Mouse (Mus musculus) cerebellum, adult 11 months (tissue): ENCODE measurements around the gene Foxd3.

Source experiments
- DNase-seq: peaks from one replicate; pipeline ENCODE4 v3.0.0; 2022

The Foxd3 gene

DNA sequence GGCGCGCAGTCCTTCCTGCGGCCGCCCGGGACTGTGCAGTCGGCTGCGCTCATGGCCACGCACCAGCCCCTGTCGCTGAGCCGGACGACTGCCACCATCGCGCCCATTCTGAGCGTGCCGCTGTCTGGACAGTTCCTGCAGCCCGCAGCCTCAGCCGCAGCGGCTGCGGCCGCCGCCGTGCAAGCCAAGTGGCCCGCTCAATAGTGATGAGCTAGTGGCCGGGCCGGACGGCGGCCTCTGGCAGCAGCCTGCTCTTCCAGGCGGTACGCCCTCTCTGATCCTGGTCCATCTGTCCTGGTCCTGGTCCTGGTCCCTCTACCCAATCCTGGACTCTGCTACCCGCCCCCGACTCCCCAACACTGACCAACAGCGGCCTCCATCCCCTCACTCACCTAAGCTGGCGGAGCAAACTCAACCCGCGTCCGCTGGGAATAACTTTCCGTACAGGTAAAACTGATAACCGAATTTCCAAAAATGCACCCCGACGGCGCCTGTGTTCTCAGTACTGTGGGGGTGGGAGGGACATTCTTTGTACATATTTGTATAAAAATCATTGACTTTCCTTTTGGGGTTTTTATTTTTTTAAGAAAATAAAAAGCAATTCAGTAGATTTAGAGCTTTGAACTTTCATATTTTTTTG, 1.9 kb downstream of the Foxd3 start:
- peak; percentile 8 for DNase-seq

DNA sequence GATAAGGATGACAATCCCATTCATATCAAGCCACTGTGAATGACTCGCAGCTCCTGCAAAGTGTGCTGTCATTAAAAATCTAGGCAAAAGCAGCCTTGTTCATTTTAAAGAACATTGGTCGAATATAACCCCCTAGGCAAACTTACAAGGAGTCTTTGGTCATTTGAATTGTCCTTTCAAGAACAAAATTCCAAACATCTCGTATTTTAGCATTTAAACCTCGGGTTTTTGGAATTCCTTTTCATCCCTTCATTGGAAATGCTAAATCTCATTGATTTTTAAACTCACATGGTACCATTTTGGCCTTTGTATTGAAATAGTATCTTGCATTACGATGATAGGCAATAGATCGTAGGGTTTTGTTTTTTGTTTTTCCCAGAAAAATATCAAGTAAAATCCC, 2.8 kb downstream of the Foxd3 start:
- DNase-seq, result no peak

DNA sequence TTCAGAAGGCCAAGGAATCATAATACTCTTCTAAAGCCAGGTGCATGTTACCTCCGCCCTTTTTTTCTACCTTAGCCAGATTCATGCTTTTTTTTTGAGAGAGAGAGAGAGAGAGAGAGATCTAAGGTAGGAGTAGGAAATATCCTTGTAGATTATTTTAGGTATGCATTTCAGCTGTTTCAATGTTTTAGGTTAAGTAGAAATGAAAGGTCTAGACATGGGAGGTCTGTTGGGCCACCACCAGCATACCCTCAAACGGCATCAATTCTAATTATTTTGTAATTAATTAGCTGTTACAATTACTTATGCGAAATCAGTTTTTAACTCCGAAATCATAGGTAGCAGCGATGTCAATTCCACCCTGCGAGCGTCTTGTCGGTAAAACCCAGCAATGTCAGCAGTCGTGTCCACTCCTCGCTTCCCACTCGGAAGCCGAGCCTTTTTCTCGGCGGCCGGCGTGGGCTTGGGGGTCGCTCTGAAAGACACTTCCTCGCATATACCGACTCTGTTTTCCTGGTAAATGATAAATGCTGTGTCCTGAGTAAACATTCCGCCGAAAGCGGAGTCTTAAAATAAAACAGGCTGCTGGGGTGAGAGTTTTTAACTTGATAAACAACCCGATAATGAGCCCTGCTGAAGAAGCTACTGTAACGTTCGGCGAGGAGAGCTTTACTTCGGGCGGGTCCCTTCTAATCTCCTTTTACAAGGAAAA, 3.4 kb downstream of the Foxd3 start:
- peak; percentile 8 for DNase-seq

DNA sequence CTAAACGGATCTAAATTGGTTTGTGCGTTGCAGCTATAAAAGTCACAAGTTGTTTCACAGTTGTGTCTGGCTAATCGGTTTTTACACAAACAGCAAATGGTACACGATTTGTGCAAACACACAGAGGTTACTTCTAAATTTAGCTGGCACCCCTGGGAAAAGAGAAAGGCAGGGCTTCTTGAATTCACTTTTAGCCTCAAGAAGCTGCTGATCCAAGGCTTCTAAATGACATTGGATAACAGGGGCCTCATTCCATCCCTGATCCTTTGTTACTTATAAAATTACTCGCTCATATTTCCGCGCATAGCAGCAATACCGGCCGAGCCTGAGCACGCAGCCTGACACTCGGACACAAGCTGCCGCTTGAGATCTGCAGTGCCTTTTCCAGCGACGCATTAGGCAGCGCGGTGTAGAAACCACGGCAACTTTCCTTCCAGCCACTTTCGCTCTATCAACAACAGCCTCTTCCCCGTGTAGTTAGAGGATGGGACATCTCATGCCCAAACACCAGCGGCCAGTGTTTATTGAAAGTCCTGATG, 4.0 kb downstream of the Foxd3 start:
- peak; percentile 8 for DNase-seq

DNA sequence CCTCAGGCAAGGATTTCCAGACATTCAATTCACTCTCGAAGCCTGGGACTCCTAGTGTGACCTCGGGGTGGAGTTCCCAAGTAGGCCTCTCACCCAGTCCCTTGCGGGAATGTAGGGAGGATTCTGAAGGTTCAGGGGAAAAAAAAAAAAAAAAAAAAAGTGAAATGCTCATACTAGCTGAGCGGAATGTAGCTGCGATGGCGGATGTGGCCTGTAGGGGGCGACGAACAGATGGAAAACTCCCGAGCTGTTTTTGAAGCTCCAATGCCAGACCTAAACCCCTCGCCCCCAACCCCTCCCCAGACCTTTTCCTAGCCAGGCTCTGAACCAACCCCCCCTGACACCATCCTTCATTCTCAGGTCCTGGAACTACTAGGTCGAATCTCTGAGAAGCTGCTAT, 4.9 kb downstream of the Foxd3 start:
- DNase-seq, result peak; percentile 37

DNA sequence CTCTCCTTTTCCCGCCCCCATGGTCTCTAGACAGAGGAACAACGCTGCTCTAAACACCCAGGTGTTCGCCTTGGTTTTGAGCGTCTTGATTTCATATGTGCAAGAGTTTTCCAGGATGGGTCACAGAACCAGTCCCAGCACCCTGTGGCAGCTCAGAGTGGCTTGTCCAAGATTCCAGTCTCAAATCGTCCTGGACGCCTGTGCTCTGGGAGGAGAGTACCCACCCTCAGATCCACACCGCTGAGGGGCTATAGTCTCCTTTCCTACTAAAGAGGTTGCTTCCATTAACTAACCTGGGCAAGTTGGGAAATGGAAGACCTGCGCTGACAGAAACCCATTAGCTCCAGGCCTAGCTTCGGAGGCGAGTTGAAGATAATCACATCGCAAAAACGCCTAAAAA, 5.9 kb downstream of the Foxd3 start:
- no peak for DNase-seq

DNA sequence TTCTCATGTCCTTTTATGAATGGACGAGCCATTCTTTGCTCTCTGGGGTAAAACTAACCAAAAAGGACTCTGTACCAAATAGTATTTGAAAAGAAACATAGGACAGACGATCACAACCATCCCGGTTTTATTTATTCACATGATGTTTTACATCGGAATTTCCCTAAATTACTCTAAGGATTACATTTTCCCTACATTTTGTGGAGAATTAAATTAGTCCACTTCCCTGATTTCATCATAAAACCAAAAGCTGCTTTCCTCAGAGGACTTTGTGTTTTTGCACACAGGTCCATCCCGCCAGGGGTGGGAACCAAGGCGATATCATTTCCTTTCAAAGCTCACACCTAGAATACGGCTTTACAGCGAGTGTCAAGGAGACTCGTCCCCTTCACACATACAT, 6.3 kb downstream of the Foxd3 start:
- no peak for DNase-seq

DNA sequence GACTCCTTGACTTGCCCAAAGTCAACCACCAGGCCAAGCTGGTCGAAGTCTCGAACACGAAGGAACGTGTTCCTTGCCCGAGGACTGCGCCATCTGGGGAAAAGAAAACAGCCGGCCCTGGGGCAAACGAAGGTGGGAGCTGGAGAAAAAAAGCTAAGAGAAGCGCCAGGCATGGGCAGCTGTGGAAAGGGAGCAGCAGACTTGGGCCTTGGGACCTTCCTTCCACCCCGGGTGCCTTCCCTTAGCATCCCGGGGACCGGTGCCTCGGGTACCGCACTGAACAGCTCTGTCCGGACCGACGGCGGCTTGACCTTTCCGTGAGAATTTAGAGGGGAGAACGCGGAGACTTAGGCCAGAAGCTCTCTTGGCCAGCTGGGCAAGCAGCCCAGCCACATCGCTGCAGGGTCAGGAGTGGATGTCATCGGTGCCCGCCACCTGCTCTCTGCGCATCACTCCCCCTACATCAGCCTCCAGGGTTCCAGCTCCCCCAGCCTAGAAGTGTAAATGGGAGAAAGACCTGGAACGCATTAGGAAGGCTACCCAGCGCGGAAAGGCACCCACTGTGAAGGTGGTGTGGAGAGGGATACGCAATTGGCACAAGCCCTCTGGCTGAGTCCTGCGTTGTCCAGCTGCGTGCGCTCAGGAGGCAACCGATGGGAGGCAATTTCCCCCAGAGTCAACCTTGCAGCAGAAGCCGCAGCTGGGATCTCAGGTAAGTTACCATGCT, 6.9 kb downstream of the Foxd3 start:
- peak; percentile 2 for DNase-seq

DNA sequence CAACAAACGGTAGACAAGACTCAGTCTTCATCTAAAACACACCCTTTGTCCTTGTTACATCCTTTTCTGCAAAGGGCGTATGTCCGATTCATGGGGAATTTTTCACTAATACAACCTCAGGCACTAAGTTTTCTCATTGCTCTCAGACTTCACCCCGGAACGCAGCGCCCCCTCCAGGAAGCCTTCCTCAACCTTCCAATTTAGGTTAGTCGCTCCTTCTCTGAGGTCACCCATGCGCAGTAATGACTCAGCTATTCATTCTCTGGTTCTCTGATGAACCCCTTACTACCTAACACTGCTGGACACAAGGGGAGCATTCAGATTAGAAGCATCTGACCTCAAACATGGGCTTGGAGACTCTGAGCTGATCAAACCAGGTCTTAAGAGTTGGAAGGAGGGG, 7.6 kb downstream of the Foxd3 start:
- no peak for DNase-seq

DNA sequence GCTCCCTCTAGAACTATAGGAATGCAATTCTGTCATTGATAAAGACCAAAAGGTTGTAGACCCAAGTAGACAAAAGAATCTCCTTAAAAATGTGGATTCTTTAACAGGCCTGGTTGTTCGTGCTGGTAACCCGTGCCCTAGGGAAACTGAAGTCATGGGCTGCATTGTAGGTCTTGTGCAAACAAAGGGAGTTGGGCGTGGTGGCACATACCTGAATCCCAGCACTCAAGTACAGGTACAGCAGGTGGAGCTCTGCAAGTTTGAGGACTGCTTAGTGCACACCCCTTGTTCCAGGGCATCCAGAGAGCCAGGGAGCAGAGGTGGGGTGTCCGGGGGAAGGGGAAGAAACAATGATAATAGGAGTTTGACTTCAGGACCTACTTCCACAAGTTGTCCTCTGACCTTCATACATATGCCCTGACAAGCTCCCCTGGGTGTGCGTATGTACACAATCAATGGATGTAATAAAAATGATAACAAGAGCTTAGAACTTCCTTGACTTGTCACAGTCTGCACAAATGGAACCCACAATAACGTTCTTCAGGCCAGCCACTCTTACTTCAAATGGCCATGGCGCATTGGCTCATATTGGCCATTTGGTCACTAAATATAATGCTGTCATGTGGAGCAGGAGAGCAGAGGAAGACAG, 14.2 kb downstream of the Foxd3 start:
- DNase-seq, result no peak

DNA sequence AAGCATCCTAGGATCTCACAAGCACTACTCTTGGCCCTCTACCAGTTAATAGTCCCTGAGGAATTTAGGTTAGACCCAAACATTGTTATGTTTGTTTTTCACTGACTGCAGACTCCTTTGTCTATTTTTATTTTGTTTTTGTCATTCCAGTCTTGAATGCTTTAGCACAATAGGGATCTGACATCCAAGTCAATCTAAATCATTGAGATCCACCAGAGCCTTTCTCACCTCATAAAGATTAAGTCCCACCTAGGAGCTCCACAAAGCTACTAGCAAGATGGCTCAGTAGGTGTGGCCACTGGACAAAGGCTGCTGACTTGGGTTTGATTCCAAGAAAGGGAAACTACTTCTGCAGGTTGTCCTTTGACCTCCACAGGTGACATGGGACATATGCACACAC, 19.1 kb downstream of the Foxd3 start:
- DNase-seq, result no peak

DNA sequence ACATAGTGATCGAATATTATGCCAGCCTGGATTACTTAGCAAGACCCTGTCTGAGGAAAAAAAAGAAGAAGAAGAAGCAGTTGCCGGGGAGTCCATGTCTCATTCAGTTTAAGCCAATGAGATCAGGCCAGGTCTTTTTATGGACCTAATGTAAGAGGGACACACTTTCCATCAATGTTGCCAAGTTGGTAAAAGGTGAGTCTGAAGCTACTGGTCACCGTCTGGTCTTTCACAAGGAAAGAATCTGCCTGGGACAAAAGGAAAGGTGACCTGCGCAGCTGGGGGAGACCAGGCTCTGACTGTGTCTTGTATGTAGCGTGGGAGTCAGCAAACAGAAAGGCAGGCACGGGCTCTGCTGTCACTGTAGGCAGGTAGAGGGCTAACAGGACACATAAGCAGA, 27.8 kb downstream of the Foxd3 start:
- DNase-seq, result no peak

DNA sequence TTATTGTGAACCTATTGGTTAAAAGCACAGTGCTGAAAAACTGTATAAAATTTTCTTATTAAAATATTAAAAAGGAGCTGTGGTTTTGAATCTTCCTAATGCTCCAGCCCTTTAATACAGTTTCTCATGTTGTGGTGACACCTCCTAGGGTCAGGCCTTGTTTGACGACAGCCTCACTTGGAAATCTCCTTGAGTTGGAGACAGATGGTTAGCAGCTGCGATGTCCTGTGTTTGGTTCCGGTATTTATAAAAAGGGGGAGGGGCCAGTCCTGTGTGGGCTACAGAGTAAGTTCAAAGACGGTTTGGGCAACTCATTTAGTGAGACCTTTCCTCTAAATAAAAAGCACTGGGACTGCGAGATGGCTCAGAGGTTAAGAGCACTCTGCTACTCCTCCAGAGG, 30.2 kb downstream of the Foxd3 start:
- no peak for DNase-seq
